Mouse (Mus musculus) heart, embryonic 14.5 days (tissue): ENCODE data around the gene Elmo1. TPM values are rescaled to one million over a fixed set of nuclear protein-coding genes. Genes with fewer than 3 reads are reported as not detected.

Experiments
- ATAC-seq: fragments of 200-750 bp; cut with Nextera tagmentation; 2 replicates; pipeline ENCODE4 v1.8.0; 2017; ENCODE audit warnings: low read depth, moderate TSS enrichment; ENCODE audit not compliant: insufficient number of reproducible peaks, insufficient read depth, low FRiP score
- H3K27ac ChIP-seq, 2 experiments: fragments of 200-500 bp in 1 of 2; fragments of 300-500 bp in 1 of 2; sonication (generic) in 1 of 2; replicated peaks in 1 of 2; 2 replicates each; pipeline ENCODE4 v1.5.1; 2012 to 2014; ENCODE audit warnings: low read depth in 2 of 2, low read length in 2 of 2, control low read depth in 1 of 2, mild to moderate bottlenecking in 1 of 2, mixed read lengths in 1 of 2; ENCODE audit not compliant: control insufficient read depth in 1 of 2, insufficient read depth in 1 of 2
- H3K27me3 ChIP-seq: fragments of 300-500 bp; sonication (generic); 2 replicates; pipeline ENCODE4 v1.6.1; 2014; ENCODE audit warnings: mild to moderate bottlenecking, low read length, control low read depth; ENCODE audit not compliant: control insufficient read depth, insufficient read depth
- H3K36me3 ChIP-seq: fragments of 300-500 bp; sonication (generic); 2 replicates; pipeline ENCODE4 v1.6.1; 2014; ENCODE audit warnings: mild to moderate bottlenecking, control low read depth, low read length, mixed read lengths; ENCODE audit not compliant: control insufficient read depth, insufficient read depth
- H3K4me1 ChIP-seq, 2 experiments: fragments of 200-500 bp in 1 of 2; fragments of 300-500 bp in 1 of 2; sonication (generic) in 1 of 2; 2 replicates each; pipeline ENCODE4 v1.6.1; 2012 to 2014; ENCODE audit warnings: low read length in 2 of 2, control low read depth in 1 of 2, mixed read lengths in 1 of 2; ENCODE audit not compliant: control insufficient read depth in 2 of 2, insufficient read depth in 2 of 2
- H3K4me2 ChIP-seq: fragments of 300-500 bp; sonication (generic); 2 replicates; pipeline ENCODE4 v1.6.1; 2014; ENCODE audit warnings: mild to moderate bottlenecking, low read length
- H3K4me3 ChIP-seq, 2 experiments: fragments of 200-500 bp in 1 of 2; fragments of 300-500 bp in 1 of 2; sonication (generic) in 1 of 2; 2 replicates each; pipeline ENCODE4 v1.5.1; 2012 to 2014; ENCODE audit warnings: low read length in 2 of 2, mild to moderate bottlenecking in 2 of 2, control low read depth in 1 of 2, low read depth in 1 of 2, moderate library complexity in 1 of 2; ENCODE audit not compliant: control insufficient read depth in 1 of 2, insufficient read depth in 1 of 2
- H3K9ac ChIP-seq: fragments of 300-500 bp; sonication (generic); 2 replicates; pipeline ENCODE4 v1.6.1; 2014; ENCODE audit warnings: mild to moderate bottlenecking, low read length
- H3K9me3 ChIP-seq: fragments of 300-500 bp; sonication (generic); 2 replicates; pipeline ENCODE4 v1.6.1; 2016; ENCODE audit warnings: low read length, control low read depth; ENCODE audit not compliant: control insufficient read depth
- WGBS: fragments of 180-500 bp; shearing (Covaris S2); extraction: QIAGEN DNeasy Blood & Tissue Kit; methylation state at CpG from one replicate; pipeline ENCODE4 v1.1.7; 2014; 5-methylcytosine and 5-hydroxymethylcytosine counted together
- polyA plus RNA-seq: library from polyadenylated mRNA; unstranded; fragments of >200 nt; fragmentation: Nextera tagmentation; extraction: Ambion mirVana; gene quantifications from 2 replicates; pipeline ENCODE4 v1.2.1, GENCODE M21; 2014

Gene Elmo1
- polyA plus RNA-seq, 1 experiment from 2014 or later: 10.4 TPM

- H3K36me3 ChIP-seq: no peaks in the 10 kb centered on the region
- peaks cover 0 to 3% of the 10 kb centered on the region in 2 experiments; a peak in 2 of 4 replicates for H3K4me1 ChIP-seq
- no peak for ATAC-seq
- H3K9ac ChIP-seq: no peak overlapping the region
- no peaks in the 10 kb centered on the region for H3K9me3 ChIP-seq
- 50% methylated on average over 7 of the region's 7 CpGs for WGBS
- no peak overlapping the region for H3K27ac ChIP-seq
- no peak overlapping the region for H3K4me2 ChIP-seq
- H3K4me3 ChIP-seq: no peak overlapping the region
- no peaks in the 10 kb centered on the region for H3K27me3 ChIP-seq
These were observed 34.6 kb downstream of the Elmo1 start for GRCm38 (mm10) chr13:20124965-20125364.

GRCm38 (mm10) chr13:20125845-20126244, 35.4 kb downstream of the Elmo1 start:
- H3K27ac ChIP-seq: no peak overlapping the region
- no peaks in the 10 kb centered on the region for H3K9me3 ChIP-seq
- no peak overlapping the region for H3K9ac ChIP-seq
- H3K4me1 ChIP-seq: no peaks in the 10 kb centered on the region; a peak in 1 of 4 replicates
- no peak overlapping the region for H3K4me3 ChIP-seq
- no peaks in the 10 kb centered on the region for H3K27me3 ChIP-seq
- ATAC-seq: no peak
- H3K4me2 ChIP-seq: no peak overlapping the region
- 89% methylated on average over 10 of the region's 10 CpGs for WGBS
- no peaks in the 10 kb centered on the region for H3K36me3 ChIP-seq

- Histone ChIP-seq H3K27me3 (no peaks in the 10 kb centered on the region), H3K4me1 (no peaks in the 10 kb centered on the region; a peak in 1 of 4 replicates), H3K9ac (no peak overlapping the region), H3K4me3 (no peak overlapping the region), H3K36me3 (no peaks in the 10 kb centered on the region), H3K9me3 (no peaks in the 10 kb centered on the region), H3K4me2 (no peak overlapping the region), H3K27ac (0 out of 4 replicates have a peak overlapping the region, but pooled peaks of 1 of the 2 experiments have one; percentile 16)
- no peak for ATAC-seq
- 70% methylated on average over 4 of the region's 4 CpGs for WGBS
These were observed 37.2 kb downstream of the Elmo1 start for GRCm38 (mm10) chr13:20127553-20127952.

- Histone ChIP-seq H3K9ac (no peak overlapping the region), H3K4me1 (peaks cover 0 to 2% of the 10 kb centered on the region in 2 experiments; a peak in 1 of 4 replicates), H3K4me2 (no peak overlapping the region), H3K27ac (0 out of 4 replicates have a peak overlapping the region, but pooled peaks of 1 of the 2 experiments have one; percentile 16), H3K4me3 (no peak overlapping the region), H3K36me3 (no peaks in the 10 kb centered on the region), H3K27me3 (no peaks in the 10 kb centered on the region), H3K9me3 (no peaks in the 10 kb centered on the region)
- WGBS: 69% methylated on average over 4 of the region's 4 CpGs
- no peak for ATAC-seq
These were observed 37.7 kb downstream of the Elmo1 start for GRCm38 (mm10) chr13:20128097-20128496.

GRCm38 (mm10) chr13:20130731-20131130, 40.3 kb downstream of the Elmo1 start:
- no peak overlapping the region for H3K27ac ChIP-seq
- 76% methylated on average over 3 of the region's 3 CpGs for WGBS
- H3K9ac ChIP-seq: no peak overlapping the region
- H3K4me1 ChIP-seq: peaks cover 7% of the 10 kb centered on the region in 2 experiments; a peak in 2 of 4 replicates
- no peak for ATAC-seq
- no peaks in the 10 kb centered on the region for H3K36me3 ChIP-seq
- H3K4me3 ChIP-seq: no peak overlapping the region
- no peaks in the 10 kb centered on the region for H3K27me3 ChIP-seq
- no peak overlapping the region for H3K4me2 ChIP-seq
- H3K9me3 ChIP-seq: no peaks in the 10 kb centered on the region

- Histone ChIP-seq H3K4me1 (peaks cover 7% of the 10 kb centered on the region in 2 experiments; a peak in 2 of 4 replicates), H3K36me3 (no peaks in the 10 kb centered on the region), H3K4me3 (no peak overlapping the region), H3K27ac (no peak overlapping the region), H3K9me3 (no peaks in the 10 kb centered on the region), H3K9ac (no peak overlapping the region), H3K4me2 (no peak overlapping the region), H3K27me3 (no peaks in the 10 kb centered on the region)
- WGBS: 74% methylated on average over 5 of the region's 5 CpGs
- no peak for ATAC-seq
These were observed 41.1 kb downstream of the Elmo1 start for GRCm38 (mm10) chr13:20131322-20131997.

GRCm38 (mm10) chr13:20131998-20132371, 41.6 kb downstream of the Elmo1 start:
- H3K4me3 ChIP-seq: no peak overlapping the region
- 87% methylated on average over 4 of the region's 4 CpGs for WGBS
- H3K36me3 ChIP-seq: no peaks in the 10 kb centered on the region
- no peaks in the 10 kb centered on the region for H3K9me3 ChIP-seq
- H3K4me1 ChIP-seq: peaks cover 7% of the 10 kb centered on the region in 2 experiments; a peak in 2 of 4 replicates
- H3K27me3 ChIP-seq: no peaks in the 10 kb centered on the region
- no peak overlapping the region for H3K9ac ChIP-seq
- H3K27ac ChIP-seq: no peak overlapping the region
- no peak overlapping the region for H3K4me2 ChIP-seq
- no peak for ATAC-seq
